Mouse (Mus musculus) midbrain, embryonic 10.5 days (tissue): Measurements from ENCODE around the gene Clec2d. TPM values are rescaled to one million over a fixed set of nuclear protein-coding genes. Genes with fewer than 3 reads are reported as not detected.

Experiments used
- DNase-seq: peaks from one replicate; pipeline ENCODE4 v3.0.0-alpha.2; 2017; ENCODE audit warnings: low spot score
- H3K27ac ChIP-seq: fragments of 300-500 bp; sonication (generic); replicated peaks from 2 replicates; pipeline ENCODE4 v1.5.1; 2016; ENCODE audit warnings: mild to moderate bottlenecking
- H3K27me3 ChIP-seq: fragments of 300-500 bp; sonication (generic); 2 replicates; pipeline ENCODE4 v1.6.1; 2016; ENCODE audit warnings: low read depth, mild to moderate bottlenecking; ENCODE audit not compliant: poor library complexity, severe bottlenecking
- H3K36me3 ChIP-seq: fragments of 300-500 bp; sonication (generic); 2 replicates; pipeline ENCODE4 v1.6.1; 2016; ENCODE audit warnings: mild to moderate bottlenecking, moderate library complexity
- H3K4me1 ChIP-seq: fragments of 300-500 bp; sonication (generic); 2 replicates; pipeline ENCODE4 v1.6.1; 2016
- H3K4me3 ChIP-seq: fragments of 300-500 bp; sonication (generic); 2 replicates; pipeline ENCODE4 v1.5.1; 2016; ENCODE audit warnings: mild to moderate bottlenecking, moderate library complexity
- H3K9me3 ChIP-seq: fragments of 300-500 bp; sonication (generic); replicated peaks from 2 replicates; pipeline ENCODE4 v1.6.1; 2016; ENCODE audit warnings: mild to moderate bottlenecking
- WGBS: fragments of 180-500 bp; shearing (Covaris S2); methylation state at CpG from one replicate; pipeline ENCODE4 v1.1.7; 2016; 5-methylcytosine and 5-hydroxymethylcytosine counted together
- polyA plus RNA-seq: library from polyadenylated mRNA; unstranded; fragments of >200 nt; fragmentation: Nextera tagmentation; extraction: Ambion mirVana; gene quantifications from 2 replicates; pipeline ENCODE4 v1.2.1, GENCODE M21; 2016

Gene Clec2d
- polyA plus RNA-seq, 1 experiment from 2014 or later, result not detected

- 82% methylated on average over 3 of the region's 3 CpGs for WGBS
- Histone ChIP-seq H3K36me3 (no peaks in the 10 kb centered on the region), H3K27me3 (no peaks in the 10 kb centered on the region), H3K4me3 (no peak overlapping the region), H3K9me3 (no peaks in the 10 kb centered on the region), H3K27ac (no peak overlapping the region), H3K4me1 (no peaks in the 10 kb centered on the region)
- DNase-seq, result no peak
Measured at GRCm38 (mm10) chr6:129219897-129220517, 39.6 kb downstream of the Clec2d start.

- DNase-seq, result no peak
- 94% methylated on average over 1 of the region's 1 CpGs for WGBS
Measured at GRCm38 (mm10) chr6:129221053-129221452, 40.6 kb downstream of the Clec2d start.

GRCm38 (mm10) chr6:129222188-129222800 lies 41.9 kb downstream of the Clec2d start:
- H3K4me3 ChIP-seq, result no peak overlapping the region
- H3K9me3 ChIP-seq, result no peaks in the 10 kb centered on the region
- H3K27ac ChIP-seq, result no peak overlapping the region
- DNase-seq, result no peak
- WGBS, result 91% methylated on average over 3 of the region's 3 CpGs
- H3K27me3 ChIP-seq, result no peaks in the 10 kb centered on the region
- no peaks in the 10 kb centered on the region for H3K36me3 ChIP-seq
- H3K4me1 ChIP-seq, result no peaks in the 10 kb centered on the region

More at GRCm38 (mm10) chr6:129221053-129221452, 40.6 kb downstream of the Clec2d start:
- no peaks in the 10 kb centered on the region for H3K9me3 ChIP-seq
- H3K27me3 ChIP-seq, result no peaks in the 10 kb centered on the region
- H3K4me1 ChIP-seq, result no peaks in the 10 kb centered on the region
- no peaks in the 10 kb centered on the region for H3K36me3 ChIP-seq
- no peak overlapping the region for H3K27ac ChIP-seq
- H3K4me3 ChIP-seq, result no peak overlapping the region

- Histone ChIP-seq H3K27ac (no peak overlapping the region), H3K4me1 (no peaks in the 10 kb centered on the region), H3K4me3 (no peak overlapping the region), H3K36me3 (no peaks in the 10 kb centered on the region), H3K27me3 (no peaks in the 10 kb centered on the region), H3K9me3 (no peaks in the 10 kb centered on the region)
- 71% methylated on average over 2 of the region's 2 CpGs for WGBS
- DNase-seq, result no peak
Measured at GRCm38 (mm10) chr6:129223611-129224010, 43.2 kb downstream of the Clec2d start.

GRCm38 (mm10) chr6:129224090-129224489 lies 43.7 kb downstream of the Clec2d start:
- 92% methylated on average over 1 of the region's 1 CpGs for WGBS
- H3K27ac ChIP-seq, result no peak overlapping the region
- no peaks in the 10 kb centered on the region for H3K4me1 ChIP-seq
- H3K4me3 ChIP-seq, result no peak overlapping the region
- H3K27me3 ChIP-seq, result no peaks in the 10 kb centered on the region
- no peak for DNase-seq
- H3K9me3 ChIP-seq, result no peaks in the 10 kb centered on the region
- H3K36me3 ChIP-seq, result no peaks in the 10 kb centered on the region

GRCm38 (mm10) chr6:129225078-129225477 lies 44.7 kb downstream of the Clec2d start:
- H3K9me3 ChIP-seq, result no peaks in the 10 kb centered on the region
- no peak overlapping the region for H3K27ac ChIP-seq
- H3K27me3 ChIP-seq, result no peaks in the 10 kb centered on the region
- H3K36me3 ChIP-seq, result no peaks in the 10 kb centered on the region
- no peaks in the 10 kb centered on the region for H3K4me1 ChIP-seq
- H3K4me3 ChIP-seq, result no peak overlapping the region
- 84% methylated on average over 2 of the region's 2 CpGs for WGBS
- no peak for DNase-seq

- Histone ChIP-seq H3K4me3 (no peak overlapping the region), H3K9me3 (no peaks in the 10 kb centered on the region), H3K27me3 (no peaks in the 10 kb centered on the region), H3K27ac (no peak overlapping the region), H3K4me1 (no peaks in the 10 kb centered on the region), H3K36me3 (no peaks in the 10 kb centered on the region)
- 59% methylated on average over 3 of the region's 3 CpGs for WGBS
- no peak for DNase-seq
Measured at GRCm38 (mm10) chr6:129228935-129229773, 48.7 kb downstream of the Clec2d start.

GRCm38 (mm10) chr6:129229774-129230578 lies 49.6 kb downstream of the Clec2d start:
- no peaks in the 10 kb centered on the region for H3K9me3 ChIP-seq
- H3K27ac ChIP-seq, result no peak overlapping the region
- H3K27me3 ChIP-seq, result no peaks in the 10 kb centered on the region
- H3K4me3 ChIP-seq, result no peak overlapping the region
- no peaks in the 10 kb centered on the region for H3K4me1 ChIP-seq
- H3K36me3 ChIP-seq, result no peaks in the 10 kb centered on the region
- WGBS, result 85% methylated on average over 3 of the region's 3 CpGs
- DNase-seq, result no peak

- H3K4me3 ChIP-seq, result no peak overlapping the region
- DNase-seq, result no peak
- H3K27me3 ChIP-seq, result no peaks in the 10 kb centered on the region
- 81% methylated on average over 5 of the region's 5 CpGs for WGBS
- H3K36me3 ChIP-seq, result no peaks in the 10 kb centered on the region
- H3K4me1 ChIP-seq, result no peaks in the 10 kb centered on the region
- no peak overlapping the region for H3K27ac ChIP-seq
- H3K9me3 ChIP-seq, result no peaks in the 10 kb centered on the region
Measured at GRCm38 (mm10) chr6:129232005-129232841, 51.8 kb downstream of the Clec2d start.

GRCm38 (mm10) chr6:129232842-129233205 lies 52.4 kb downstream of the Clec2d start:
- Histone ChIP-seq H3K4me3 (no peak overlapping the region), H3K9me3 (no peaks in the 10 kb centered on the region), H3K4me1 (peaks cover 5% of the 10 kb centered on the region), H3K36me3 (no peaks in the 10 kb centered on the region), H3K27ac (no peak overlapping the region), H3K27me3 (no peaks in the 10 kb centered on the region)
- WGBS, result 85% methylated on average over 9 of the region's 9 CpGs
- no peak for DNase-seq

- no peaks in the 10 kb centered on the region for H3K36me3 ChIP-seq
- WGBS, result 84% methylated on average over 6 of the region's 6 CpGs
- no peaks in the 10 kb centered on the region for H3K27me3 ChIP-seq
- DNase-seq, result no peak
- H3K9me3 ChIP-seq, result no peaks in the 10 kb centered on the region
- no peak overlapping the region for H3K4me3 ChIP-seq
- no peak overlapping the region for H3K27ac ChIP-seq
- H3K4me1 ChIP-seq, result peaks cover 6% of the 10 kb centered on the region
Measured at GRCm38 (mm10) chr6:129233366-129233954, 53.0 kb downstream of the Clec2d start.
